Mouse (Mus musculus) ovary, postnatal 36 days (tissue): ENCODE data around the gene Spryd3.
"Not testable (repeated sequence)": the region's sequence is repeated elsewhere in the genome, so short reads cannot be mapped to it uniquely, and the experiment has no call there.

Experiments
- DNase-seq: peaks from one replicate; pipeline ENCODE4 v3.0.0; 2022; ENCODE audit warnings: low spot score, mixed read lengths

The Spryd3 gene

GRCm38 (mm10) chr15:102099771-102100160 lies 36.3 kb downstream of the Spryd3 start:
- no peak for DNase-seq

- DNase-seq: no peak
Observed at GRCm38 (mm10) chr15:102099260-102099659, 36.8 kb downstream of the Spryd3 start.

GRCm38 (mm10) chr15:102097991-102098555 lies 38.0 kb downstream of the Spryd3 start:
- no peak for DNase-seq

- DNase-seq: no peak
Observed at GRCm38 (mm10) chr15:102097147-102097915, 38.7 kb downstream of the Spryd3 start.

GRCm38 (mm10) chr15:102094988-102095387 lies 41.0 kb downstream of the Spryd3 start:
- DNase-seq: no peak

- no peak for DNase-seq
Observed at GRCm38 (mm10) chr15:102094157-102094556, 41.9 kb downstream of the Spryd3 start.

- DNase-seq: no peak
Observed at GRCm38 (mm10) chr15:102092222-102092621, 43.8 kb downstream of the Spryd3 start.

GRCm38 (mm10) chr15:102091688-102092087 lies 44.3 kb downstream of the Spryd3 start:
- DNase-seq: no peak

GRCm38 (mm10) chr15:102091063-102091679 lies 44.9 kb downstream of the Spryd3 start:
- no peak for DNase-seq

- no peak for DNase-seq
Observed at GRCm38 (mm10) chr15:102089914-102090585, 46.0 kb downstream of the Spryd3 start.

GRCm38 (mm10) chr15:102083028-102083427 lies 53.0 kb downstream of the Spryd3 start:
- DNase-seq: no peak

- no peak for DNase-seq
Observed at GRCm38 (mm10) chr15:102082148-102082547, 53.9 kb downstream of the Spryd3 start.

- no peak for DNase-seq
Observed at GRCm38 (mm10) chr15:102080429-102080828, 55.6 kb downstream of the Spryd3 start.

GRCm38 (mm10) chr15:102079924-102080323 lies 56.1 kb downstream of the Spryd3 start:
- not testable (repeated sequence) for DNase-seq

- no peak for DNase-seq
Observed at GRCm38 (mm10) chr15:102079221-102079620, 56.8 kb downstream of the Spryd3 start.

GRCm38 (mm10) chr15:102077111-102077677 lies 58.8 kb downstream of the Spryd3 start:
- no peak for DNase-seq

- no peak for DNase-seq
Observed at GRCm38 (mm10) chr15:102074876-102075585, 61.0 kb downstream of the Spryd3 start.

GRCm38 (mm10) chr15:102074070-102074731 lies 61.8 kb downstream of the Spryd3 start:
- peak; percentile 74 for DNase-seq

- peak; percentile 99 for DNase-seq
Observed at GRCm38 (mm10) chr15:102073559-102074069, 62.4 kb downstream of the Spryd3 start, which contains the start of gene Eif4b. Gene Eif4b, plus strand, starts transcription at chr15:102073773.

GRCm38 (mm10) chr15:102072963-102073558 lies 63.0 kb downstream of the Spryd3 start:
- no peak for DNase-seq
